Comparison of ENCODE assay signal across 13 mouse cellular contexts in genomic region chr4:136451564-136451963, GRCm38 (mm10). TPM values are rescaled to one million over a fixed set of nuclear protein-coding genes. Genes with fewer than 3 reads are reported as not detected.
DNase-seq lines count a peak whose midpoint lies in the region; ATAC-seq and TF ChIP-seq lines count a peak whose summit lies in the region.
"Had no signal": no experiment of that assay in that cellular context is flagged by ENCODE, and none has a peak within 500 bp of the region (broad histone marks: within the 10 kb centered on the region; RNA-seq: fewer than 3 reads in every experiment).

No protein-coding gene starts in this region.

- no peak for ATAC-seq in limb, embryonic 12.5 days (ENCODE audit: insufficient number of reproducible peaks, insufficient read depth, low FRiP score, low TSS enrichment, low read depth)
- peak; percentile 76 for ATAC-seq in intestine, postnatal 0 days
- peak; percentile 83 for ATAC-seq in stomach, embryonic 15.5 days (ENCODE audit: insufficient read depth, low FRiP score, low read depth)
- ATAC-seq: forebrain, embryonic 13.5 days had no signal

- WGBS in limb, embryonic 12.5 days: 21% methylated on average over 6 of the region's 6 CpGs
- 9% methylated on average over 6 of the region's 6 CpGs for WGBS in limb, embryonic 10.5 days
- WGBS in intestine, postnatal 0 days: 7% methylated on average over 6 of the region's 6 CpGs
- 5% methylated on average over 6 of the region's 6 CpGs for WGBS in stomach, embryonic 15.5 days

- no peak for TF ChIP-seq CTCF in intestine, postnatal 0 days (IDR thresholded peaks at IDR 0.05; ENCODE audit: low read depth)

- DNase-seq in limb, embryonic 10.5 days (ENCODE audit: low spot score): no peak
- peak; percentile 50 for DNase-seq in liver
- DNase-seq in spleen, postnatal 36 days (ENCODE audit: low spot score in 2 of 2): no peak
- DNase-seq in embryo, embryonic 10 days (ENCODE audit: low spot score): no peak
- DNase-seq in left cerebral cortex, adult 18-20 months (ENCODE audit: low spot score in 2 of 2): no peak
- DNase-seq: layer of hippocampus, adult 9-11 months; lung, adult 2 months had no signal

- no peaks in the 10 kb centered on the region for H3K27me3 ChIP-seq in limb, embryonic 12.5 days
- no peaks in the 10 kb centered on the region for H3K27me3 ChIP-seq in limb, embryonic 10.5 days (ENCODE audit: low read depth, poor library complexity, severe bottlenecking)
- no peaks in the 10 kb centered on the region for H3K27me3 ChIP-seq in intestine, postnatal 0 days (replicated peaks; ENCODE audit: control insufficient read depth, insufficient read depth, low read length)
- no peaks in the 10 kb centered on the region for H3K27me3 ChIP-seq in stomach, embryonic 15.5 days (replicated peaks)
- H3K27me3 ChIP-seq: forebrain, embryonic 13.5 days had no signal

- peaks cover 11% of the 10 kb centered on the region for H3K4me1 ChIP-seq in limb, embryonic 12.5 days (replicated peaks)
- H3K4me1 ChIP-seq in limb, embryonic 10.5 days: peaks cover 13% of the 10 kb centered on the region
- no peaks in the 10 kb centered on the region; the same call in 1 of the 2 replicates for H3K4me1 ChIP-seq in intestine, postnatal 0 days (replicated peaks; ENCODE audit: control insufficient read depth, insufficient read depth, low read length)
- H3K4me1 ChIP-seq in stomach, embryonic 15.5 days: no peaks in the 10 kb centered on the region; the same call in 1 of the 2 replicates

- H3K9me3 ChIP-seq in limb, embryonic 12.5 days: no peaks in the 10 kb centered on the region
- H3K9me3 ChIP-seq in limb, embryonic 10.5 days (replicated peaks): no peaks in the 10 kb centered on the region
- H3K9me3 ChIP-seq in intestine, postnatal 0 days (ENCODE audit: control insufficient read depth): no peaks in the 10 kb centered on the region
- no peaks in the 10 kb centered on the region for H3K9me3 ChIP-seq in stomach, embryonic 15.5 days
- H3K9me3 ChIP-seq: forebrain, embryonic 13.5 days had no signal

- no peak overlapping the region for H3K27ac ChIP-seq in limb, embryonic 12.5 days
- no peak overlapping the region for H3K27ac ChIP-seq in limb, embryonic 10.5 days
- H3K27ac ChIP-seq in intestine, postnatal 0 days (ENCODE audit: low read depth, low read length): peak overlapping the region; percentile 92
- peak overlapping the region; percentile 14; the same call in 1 of the 2 replicates for H3K27ac ChIP-seq in stomach, embryonic 15.5 days
- H3K27ac ChIP-seq: forebrain, embryonic 13.5 days had no signal

- no peak overlapping the region for H3K4me2 ChIP-seq in limb, embryonic 12.5 days
- no peak overlapping the region for H3K4me2 ChIP-seq in intestine, postnatal 0 days (replicated peaks; ENCODE audit: low read depth)
- no peak overlapping the region for H3K4me2 ChIP-seq in stomach, embryonic 15.5 days
- H3K4me2 ChIP-seq: forebrain, embryonic 13.5 days had no signal

- H3K4me3 ChIP-seq in limb, embryonic 12.5 days (replicated peaks): no peak overlapping the region
- no peak overlapping the region for H3K4me3 ChIP-seq in limb, embryonic 10.5 days
- no peak overlapping the region for H3K4me3 ChIP-seq in intestine, postnatal 0 days (ENCODE audit: low read depth, low read length)
- no peak overlapping the region for H3K4me3 ChIP-seq in stomach, embryonic 15.5 days (replicated peaks)
- H3K4me3 ChIP-seq: forebrain, embryonic 13.5 days had no signal

- H3K36me3 ChIP-seq in limb, embryonic 12.5 days: no peaks in the 10 kb centered on the region
- no peaks in the 10 kb centered on the region for H3K36me3 ChIP-seq in limb, embryonic 10.5 days
- H3K36me3 ChIP-seq in intestine, postnatal 0 days (ENCODE audit: control insufficient read depth, insufficient read depth): no peaks in the 10 kb centered on the region
- no peaks in the 10 kb centered on the region for H3K36me3 ChIP-seq in stomach, embryonic 15.5 days

- H3K9ac ChIP-seq in limb, embryonic 12.5 days (replicated peaks): 0 out of 2 replicates have a peak overlapping the region, but pooled peaks have one; percentile 12
- no peak overlapping the region for H3K9ac ChIP-seq in intestine, postnatal 0 days (ENCODE audit: low read depth, low read length)
- H3K9ac ChIP-seq in stomach, embryonic 15.5 days: no peak overlapping the region
- H3K9ac ChIP-seq: forebrain, embryonic 13.5 days had no signal

RNA-seq across cellular contexts. Expression of gene 6030445D17Rik, which starts 10.5 kb away (rescaled TPM):
- polyA plus RNA-seq in limb, embryonic 12.5 days (2016; fragmentation: Nextera tagmentation; extraction: Ambion mirVana): 0.19 TPM in 1 of 2 replicates, not detected in the other
- 0.11 and 0.16 TPM in 2 replicates for polyA plus RNA-seq in limb, embryonic 10.5 days (2016; fragmentation: Nextera tagmentation; extraction: Ambion mirVana)
- polyA plus RNA-seq in intestine, postnatal 0 days (2015; fragmentation: Nextera tagmentation; extraction: Ambion mirVana): 0.50 and 0.59 TPM in 2 replicates
- polyA plus RNA-seq in stomach, embryonic 15.5 days (2015; fragmentation: Nextera tagmentation; extraction: Ambion mirVana): 0.32 and 0.41 TPM in 2 replicates
- total RNA-seq in left cerebral cortex, adult 18-20 months (2021): under 1 TPM; 0.21 to 0.70 TPM
- polyA plus RNA-seq: forebrain, embryonic 13.5 days; heart, embryonic 16.5 days; testis, adult 2 months had no signal

RNA-seq across cellular contexts. Expression of gene Luzp1, which starts 18.0 kb away (rescaled TPM):
- 131 and 144 TPM in 2 replicates for polyA plus RNA-seq in limb, embryonic 12.5 days (2016; fragmentation: Nextera tagmentation; extraction: Ambion mirVana)
- 151 and 152 TPM in 2 replicates for polyA plus RNA-seq in limb, embryonic 10.5 days (2016; fragmentation: Nextera tagmentation; extraction: Ambion mirVana)
- 82.9 and 100 TPM in 2 replicates for polyA plus RNA-seq in intestine, postnatal 0 days (2015; fragmentation: Nextera tagmentation; extraction: Ambion mirVana)
- polyA plus RNA-seq in stomach, embryonic 15.5 days (2015; fragmentation: Nextera tagmentation; extraction: Ambion mirVana): 106 and 110 TPM in 2 replicates
- 10 to 100 TPM; 83.9 to 88.2 TPM for total RNA-seq in left cerebral cortex, adult 18-20 months (2021)

RNA-seq across cellular contexts. Expression of gene Htr1d, which starts 28.2 kb away (rescaled TPM):
- 0.11 and 0.17 TPM in 2 replicates for polyA plus RNA-seq in limb, embryonic 12.5 days (2016; fragmentation: Nextera tagmentation; extraction: Ambion mirVana)
- polyA plus RNA-seq in limb, embryonic 10.5 days (2016; fragmentation: Nextera tagmentation; extraction: Ambion mirVana): 0.30 TPM in 1 of 2 replicates, not detected in the other
- polyA plus RNA-seq in intestine, postnatal 0 days (2015; fragmentation: Nextera tagmentation; extraction: Ambion mirVana): 0.16 and 0.37 TPM in 2 replicates
- polyA plus RNA-seq in stomach, embryonic 15.5 days (2015; fragmentation: Nextera tagmentation; extraction: Ambion mirVana): 0.30 and 0.31 TPM in 2 replicates
- 1 to 10 TPM; 5.7 to 5.9 TPM for total RNA-seq in left cerebral cortex, adult 18-20 months (2021)
- polyA plus RNA-seq: lung, adult 2 months had no signal

Comparison
In these comparisons a context has a peak if more than half of its experiments do, and no peak if none do; other contexts are left out.
1. H3K27ac ChIP-seq: peak in intestine, postnatal 0 days (single experiment) and stomach, embryonic 15.5 days (single experiment); none in limb, embryonic 12.5 days (single experiment) and limb, embryonic 10.5 days (single experiment).